Mouse (Mus musculus): ENCODE measurements around the gene Ltc4s. TPM values are rescaled to one million over a fixed set of nuclear protein-coding genes. Genes with fewer than 3 reads are reported as not detected.

Ltc4s gene
- polyA plus RNA-seq, 1 experiment from 2014 or later: 2.6 TPM

DNA sequence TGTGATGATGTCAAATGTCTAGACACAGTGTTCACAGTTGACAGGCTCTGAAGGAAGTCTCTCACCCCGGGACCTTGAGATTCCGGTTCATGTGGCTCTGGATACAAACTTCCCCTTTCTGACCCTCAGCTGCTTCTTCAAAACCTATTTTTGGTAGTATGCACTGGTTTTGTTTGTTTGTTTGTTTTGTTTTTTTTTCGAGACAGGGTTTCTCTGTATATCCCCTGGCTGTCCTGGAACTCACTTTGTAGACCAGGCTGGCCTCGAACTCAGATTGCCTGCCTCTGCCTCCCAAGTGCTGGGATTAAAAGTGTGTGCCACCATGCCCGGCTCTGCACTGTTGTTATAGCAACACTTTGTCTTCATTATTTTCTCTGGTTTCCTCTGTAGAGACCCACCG, 5.5 kb upstream of the Ltc4s start:
- H3K9me3 ChIP-seq: no peaks in the 10 kb centered on the region
- no peak overlapping the region for H3K4me3 ChIP-seq
- ATAC-seq (ENCODE audit: low read depth): no peak
- H3K9ac ChIP-seq: no peak overlapping the region
- H3K4me1 ChIP-seq (replicated peaks): no peaks in the 10 kb centered on the region
- 80% methylated on average over 6 of the region's 6 CpGs for whole genome bisulfite sequencing
- no peak overlapping the region for H3K27ac ChIP-seq (replicated peaks)
- no peaks in the 10 kb centered on the region for H3K36me3 ChIP-seq
- H3K27me3 ChIP-seq: peaks cover 8% of the 10 kb centered on the region
- no peak overlapping the region for H3K4me2 ChIP-seq

DNA sequence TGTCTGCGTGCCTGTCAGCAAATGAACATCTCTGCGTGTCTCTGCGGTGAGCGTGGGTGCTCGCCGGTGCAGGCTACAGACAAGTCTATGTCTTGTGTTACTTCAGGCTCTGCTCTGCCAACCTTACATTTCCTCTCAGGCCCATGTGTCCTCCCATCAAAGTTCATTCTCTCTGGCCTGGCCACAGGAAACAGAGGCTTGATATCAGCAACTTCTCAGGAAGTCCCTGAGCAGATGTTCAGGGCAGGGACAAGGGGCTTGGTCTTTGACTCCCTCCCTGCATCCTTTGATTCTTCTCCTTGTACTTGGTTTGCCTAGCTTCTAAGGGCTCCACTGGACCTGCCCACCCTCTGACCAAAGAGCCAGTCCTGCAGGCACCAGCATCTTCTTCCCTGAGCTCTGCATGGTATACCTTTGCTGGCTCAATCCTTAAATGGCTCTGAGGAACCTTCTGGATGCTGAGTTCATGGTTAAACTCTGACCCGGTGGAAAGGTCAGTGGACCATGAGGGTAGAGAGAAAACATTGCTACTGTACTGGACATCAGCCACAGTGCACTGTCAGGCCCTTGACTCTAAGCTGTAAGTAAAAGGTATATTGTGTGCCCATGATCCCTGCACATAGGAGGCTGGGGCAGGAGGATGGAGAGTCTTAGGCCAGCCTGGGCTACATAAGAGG, 2.0 kb upstream of the Ltc4s start:
- Histone ChIP-seq H3K4me1 (replicated peaks) (peaks cover 22% of the 10 kb centered on the region), H3K9me3 (no peaks in the 10 kb centered on the region), H3K4me2 (no peak overlapping the region), H3K27ac (replicated peaks) (no peak overlapping the region), H3K36me3 (peaks cover under 1% of the 10 kb centered on the region; the same call in 1 of the 2 replicates), H3K9ac (no peak overlapping the region), H3K27me3 (peaks cover 37% of the 10 kb centered on the region), H3K4me3 (no peak overlapping the region)
- no peak for ATAC-seq (ENCODE audit: low read depth)
- WGBS: 85% methylated on average over 7 of the region's 7 CpGs

DNA sequence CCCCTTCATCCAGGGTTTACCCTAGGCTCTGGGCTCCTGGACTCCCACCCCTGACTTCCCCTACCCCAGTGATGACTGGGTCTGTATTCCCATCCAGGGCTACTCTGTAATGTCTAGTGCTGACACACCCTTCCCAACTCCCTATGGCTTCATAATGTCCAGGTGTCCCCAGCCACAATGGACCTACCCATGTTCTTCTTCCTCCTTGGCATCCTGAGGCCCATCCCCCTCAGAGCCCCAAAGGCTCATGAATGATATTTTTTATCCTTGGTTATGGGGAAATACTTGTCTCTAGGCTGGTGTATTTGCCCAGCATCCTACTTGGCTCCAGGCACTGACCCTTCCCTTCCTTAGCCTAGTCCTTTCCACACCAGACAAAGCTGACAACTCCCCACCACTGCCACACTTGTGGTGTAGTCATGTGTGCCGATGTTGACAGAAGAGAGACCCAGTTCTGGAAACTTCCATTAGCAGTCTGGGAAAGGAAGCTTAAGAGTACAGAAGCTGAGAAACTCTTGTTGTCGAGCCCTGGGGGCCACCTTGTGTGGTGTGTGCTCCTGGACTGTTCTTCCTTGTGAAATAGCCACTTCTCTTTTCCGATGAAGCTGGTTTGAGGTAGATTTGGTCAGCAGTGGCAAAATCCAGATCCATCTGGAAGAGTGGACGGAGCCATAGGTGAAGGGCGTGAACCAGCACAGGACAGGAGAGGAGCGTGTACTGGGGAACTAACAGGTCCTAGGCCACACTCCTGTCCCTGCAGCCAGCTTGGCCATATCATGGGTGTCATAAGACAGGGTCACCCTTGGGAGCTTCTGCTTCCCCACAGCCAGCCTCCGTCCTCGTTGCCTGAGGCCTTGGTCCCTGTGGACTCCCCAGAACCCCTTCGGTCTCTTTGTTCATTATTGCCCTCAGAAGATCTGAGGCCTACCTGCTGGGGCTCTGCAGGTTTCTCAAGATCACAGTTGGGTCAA, 690 bp upstream of the Ltc4s start:
- H3K27me3 ChIP-seq: peaks cover 44% of the 10 kb centered on the region
- H3K36me3 ChIP-seq: peaks cover 14% of the 10 kb centered on the region
- H3K4me1 ChIP-seq (replicated peaks): peaks cover 22% of the 10 kb centered on the region
- no peak overlapping the region for H3K9ac ChIP-seq
- ATAC-seq (ENCODE audit: low read depth): no peak
- 89% methylated on average over 9 of the region's 9 CpGs for WGBS
- no peaks in the 10 kb centered on the region for H3K9me3 ChIP-seq
- H3K4me3 ChIP-seq: no peak overlapping the region
- no peak overlapping the region for H3K27ac ChIP-seq (replicated peaks)
- H3K4me2 ChIP-seq: no peak overlapping the region

DNA sequence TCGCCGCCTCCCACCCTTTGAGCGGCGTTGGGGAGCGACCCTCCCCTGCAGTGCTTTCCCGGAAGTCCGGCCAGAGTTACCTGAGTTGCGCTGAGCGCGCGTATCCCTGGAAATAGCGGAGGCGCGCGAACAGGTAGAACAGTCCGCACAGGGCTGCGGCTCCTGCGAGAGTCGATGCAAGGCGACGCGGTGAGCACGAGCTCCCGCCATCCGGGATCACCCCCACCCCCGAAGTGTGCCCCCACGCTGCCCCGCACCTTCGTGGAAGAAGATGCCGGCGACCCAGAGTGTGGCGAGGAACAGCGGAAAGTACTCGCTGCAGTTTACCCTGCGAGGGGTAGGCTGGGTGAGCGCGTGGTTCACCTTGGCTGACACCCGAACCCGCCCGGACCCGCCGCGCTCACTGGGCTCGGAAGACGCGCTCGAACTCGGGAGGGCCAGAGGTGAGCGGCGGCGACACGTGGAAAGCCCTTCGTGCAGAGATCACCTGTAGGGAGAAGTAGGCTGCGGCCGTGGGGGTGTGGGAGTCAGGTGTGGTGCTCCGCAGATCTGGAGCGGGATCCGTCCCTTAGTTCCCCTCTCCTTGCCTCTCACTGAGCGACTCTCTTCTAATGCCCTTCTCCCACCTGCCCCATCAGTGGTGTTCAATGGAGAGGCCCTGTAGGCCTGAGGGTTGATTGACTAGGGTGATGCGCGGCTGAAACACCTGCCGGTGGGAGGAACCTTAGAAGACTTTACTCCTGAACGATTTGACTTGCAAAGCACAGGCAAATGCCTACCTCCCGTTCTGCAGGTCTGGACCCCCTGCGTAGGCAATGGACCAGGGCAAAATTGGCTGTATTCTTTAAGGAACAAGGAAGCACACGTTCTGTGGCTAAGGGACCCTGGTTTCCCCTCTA, 1.2 kb downstream of the Ltc4s start:
- peaks cover 33% of the 10 kb centered on the region for H3K36me3 ChIP-seq
- peak overlapping the region; percentile 59 for H3K4me3 ChIP-seq
- H3K9me3 ChIP-seq: no peaks in the 10 kb centered on the region
- peak overlapping the region; percentile 67 for H3K9ac ChIP-seq
- no peak overlapping the region for H3K27ac ChIP-seq (replicated peaks)
- H3K27me3 ChIP-seq: peaks cover 44% of the 10 kb centered on the region
- peak overlapping the region; percentile 93 for H3K4me2 ChIP-seq
- WGBS: 2% methylated on average over 66 of the region's 66 CpGs
- peak; percentile 59 for ATAC-seq (ENCODE audit: low read depth)
- H3K4me1 ChIP-seq (replicated peaks): peaks cover 22% of the 10 kb centered on the region

DNA sequence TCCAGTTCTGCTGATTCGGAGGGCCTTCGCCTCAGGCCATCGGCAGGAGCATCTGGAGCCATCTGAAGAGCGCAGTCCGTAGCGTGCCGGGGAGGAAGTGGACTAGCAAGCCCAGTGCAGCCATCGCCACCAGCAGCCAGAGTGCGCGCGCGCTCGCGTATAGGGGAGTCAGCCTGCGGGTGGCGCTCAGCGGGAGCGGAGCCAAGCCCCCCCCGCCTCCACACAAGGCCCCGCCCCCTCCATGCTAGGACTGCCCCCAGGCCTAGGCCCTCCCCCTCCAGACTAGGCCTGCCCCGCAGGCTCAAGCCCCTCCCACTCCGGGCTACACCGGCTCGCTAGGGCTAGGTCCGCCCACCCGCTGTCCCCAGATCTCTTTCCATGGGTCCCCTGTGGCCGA, 1.9 kb downstream of the Ltc4s start:
- Histone ChIP-seq H3K9ac (peak overlapping the region; percentile 67), H3K27ac (replicated peaks) (no peak overlapping the region), H3K4me3 (peak overlapping the region; percentile 59), H3K4me1 (replicated peaks) (peaks cover 22% of the 10 kb centered on the region), H3K27me3 (peaks cover 44% of the 10 kb centered on the region), H3K4me2 (peak overlapping the region; percentile 93), H3K9me3 (no peaks in the 10 kb centered on the region), H3K36me3 (peaks cover 39% of the 10 kb centered on the region)
- 2% methylated on average over 19 of the region's 27 CpGs for WGBS
- ATAC-seq (ENCODE audit: low read depth): peak; percentile 87

DNA sequence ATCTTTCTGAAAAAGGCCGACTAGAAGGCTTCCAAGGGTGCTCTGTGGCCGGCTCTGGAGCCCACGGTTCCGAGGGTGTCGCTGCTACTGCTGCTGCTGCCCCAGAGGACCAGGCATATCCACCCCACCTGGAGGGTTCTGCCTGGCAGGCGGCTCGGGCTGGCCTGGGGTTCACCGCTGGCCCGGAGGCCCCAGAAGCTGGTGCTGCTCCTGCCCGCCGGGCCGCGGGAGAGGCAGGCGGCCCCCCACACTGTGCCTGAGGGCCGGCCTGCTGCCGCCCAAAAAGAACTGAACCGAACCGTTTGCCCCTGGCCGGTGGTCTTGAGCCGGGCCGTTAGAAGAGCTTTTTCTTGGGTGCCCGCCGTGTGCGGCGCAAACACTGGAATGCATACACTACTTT, 3.8 kb downstream of the Ltc4s start:
- no peak overlapping the region for H3K9ac ChIP-seq
- no peaks in the 10 kb centered on the region for H3K9me3 ChIP-seq
- WGBS: 97% methylated on average over 25 of the region's 25 CpGs
- H3K27me3 ChIP-seq: peaks cover 46% of the 10 kb centered on the region
- H3K4me2 ChIP-seq: no peak overlapping the region
- no peak overlapping the region for H3K27ac ChIP-seq (replicated peaks)
- H3K4me1 ChIP-seq (replicated peaks): peaks cover 29% of the 10 kb centered on the region
- ATAC-seq (ENCODE audit: low read depth): no peak
- peaks cover 48% of the 10 kb centered on the region for H3K36me3 ChIP-seq
- H3K4me3 ChIP-seq: no peak overlapping the region

DNA sequence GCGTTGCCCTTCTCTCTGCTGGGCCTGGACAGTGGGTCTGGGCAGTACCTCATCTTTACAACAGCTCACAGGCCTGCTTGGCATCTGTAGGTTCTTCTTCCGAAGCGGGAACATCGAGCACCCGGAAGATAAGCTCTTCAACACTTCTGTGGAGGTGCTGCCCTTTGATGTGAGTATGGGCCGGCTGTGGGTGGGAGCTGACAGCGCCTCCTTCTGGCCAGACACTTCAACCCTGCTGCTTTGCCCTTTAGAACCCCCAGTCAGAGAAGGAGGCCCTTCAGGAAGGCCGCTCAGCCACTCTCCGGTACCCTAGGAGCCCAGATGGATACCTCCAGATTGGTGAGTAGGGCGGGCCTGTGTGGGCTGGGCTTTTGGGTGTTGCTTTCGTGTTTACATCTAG, 4.4 kb downstream of the Ltc4s start:
- ATAC-seq (ENCODE audit: low read depth): no peak
- 83% methylated on average over 11 of the region's 11 CpGs for WGBS

DNA sequence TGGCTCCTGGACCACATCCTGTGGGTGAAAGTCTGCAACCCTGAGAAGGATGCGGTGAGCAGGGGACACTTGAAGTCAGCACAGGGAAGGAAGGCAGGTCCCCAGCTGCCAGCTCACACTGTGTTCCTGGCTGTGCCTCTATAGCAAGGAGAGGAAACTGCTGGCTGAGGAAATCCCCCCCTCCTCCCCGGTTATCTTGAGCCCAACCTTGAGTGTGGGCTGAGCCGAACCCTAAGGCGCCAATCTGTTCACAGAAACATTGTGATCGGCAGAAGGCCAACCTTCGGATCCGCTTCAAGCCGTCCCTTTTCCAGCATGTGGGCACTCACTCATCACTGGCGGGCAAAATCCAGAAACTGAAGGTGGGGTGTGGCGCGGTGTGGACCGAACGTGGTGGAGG, 5.4 kb downstream of the Ltc4s start:
- Histone ChIP-seq H3K9me3 (no peaks in the 10 kb centered on the region), H3K4me2 (no peak overlapping the region), H3K27me3 (peaks cover 31% of the 10 kb centered on the region), H3K36me3 (peaks cover 48% of the 10 kb centered on the region), H3K9ac (no peak overlapping the region), H3K27ac (replicated peaks) (no peak overlapping the region), H3K4me1 (replicated peaks) (peaks cover 45% of the 10 kb centered on the region), H3K4me3 (no peak overlapping the region)
- 94% methylated on average over 13 of the region's 13 CpGs for WGBS
- ATAC-seq (ENCODE audit: low read depth): no peak

More for the DNA sequence above, 4.4 kb downstream of the Ltc4s start:
- H3K4me1 ChIP-seq (replicated peaks): peaks cover 35% of the 10 kb centered on the region
- H3K9ac ChIP-seq: no peak overlapping the region
- no peak overlapping the region for H3K27ac ChIP-seq (replicated peaks)
- H3K4me2 ChIP-seq: no peak overlapping the region
- H3K4me3 ChIP-seq: no peak overlapping the region
- peaks cover 41% of the 10 kb centered on the region for H3K27me3 ChIP-seq
- peaks cover 48% of the 10 kb centered on the region for H3K36me3 ChIP-seq
- no peaks in the 10 kb centered on the region for H3K9me3 ChIP-seq

DNA sequence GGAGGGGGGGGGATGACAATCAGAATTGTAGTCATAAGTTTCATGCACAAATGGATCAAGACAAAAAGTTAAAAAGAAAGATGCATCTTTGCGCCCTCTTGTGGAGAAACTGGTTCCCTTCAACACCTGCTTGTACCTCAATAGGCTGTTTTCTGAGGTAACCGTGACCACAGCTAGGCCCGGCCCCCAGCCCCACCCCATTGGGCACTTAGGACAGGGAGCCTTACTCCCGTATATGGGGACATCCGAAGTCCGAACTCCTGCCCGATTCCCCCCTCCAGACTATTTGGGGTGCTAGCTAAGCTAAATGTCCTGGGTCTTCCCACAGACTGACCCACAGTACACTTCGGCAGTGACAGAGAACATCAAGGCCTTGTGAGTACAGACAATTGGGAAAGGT, 7.0 kb downstream of the Ltc4s start:
- Histone ChIP-seq H3K36me3 (peaks cover 48% of the 10 kb centered on the region), H3K4me1 (replicated peaks) (peaks cover 49% of the 10 kb centered on the region), H3K27ac (replicated peaks) (no peak overlapping the region), H3K9me3 (no peaks in the 10 kb centered on the region), H3K27me3 (peaks cover 18% of the 10 kb centered on the region), H3K9ac (no peak overlapping the region), H3K4me2 (peak overlapping the region; percentile 36), H3K4me3 (no peak overlapping the region)
- 21% methylated on average over 8 of the region's 8 CpGs for WGBS
- ATAC-seq (ENCODE audit: low read depth): no peak

DNA sequence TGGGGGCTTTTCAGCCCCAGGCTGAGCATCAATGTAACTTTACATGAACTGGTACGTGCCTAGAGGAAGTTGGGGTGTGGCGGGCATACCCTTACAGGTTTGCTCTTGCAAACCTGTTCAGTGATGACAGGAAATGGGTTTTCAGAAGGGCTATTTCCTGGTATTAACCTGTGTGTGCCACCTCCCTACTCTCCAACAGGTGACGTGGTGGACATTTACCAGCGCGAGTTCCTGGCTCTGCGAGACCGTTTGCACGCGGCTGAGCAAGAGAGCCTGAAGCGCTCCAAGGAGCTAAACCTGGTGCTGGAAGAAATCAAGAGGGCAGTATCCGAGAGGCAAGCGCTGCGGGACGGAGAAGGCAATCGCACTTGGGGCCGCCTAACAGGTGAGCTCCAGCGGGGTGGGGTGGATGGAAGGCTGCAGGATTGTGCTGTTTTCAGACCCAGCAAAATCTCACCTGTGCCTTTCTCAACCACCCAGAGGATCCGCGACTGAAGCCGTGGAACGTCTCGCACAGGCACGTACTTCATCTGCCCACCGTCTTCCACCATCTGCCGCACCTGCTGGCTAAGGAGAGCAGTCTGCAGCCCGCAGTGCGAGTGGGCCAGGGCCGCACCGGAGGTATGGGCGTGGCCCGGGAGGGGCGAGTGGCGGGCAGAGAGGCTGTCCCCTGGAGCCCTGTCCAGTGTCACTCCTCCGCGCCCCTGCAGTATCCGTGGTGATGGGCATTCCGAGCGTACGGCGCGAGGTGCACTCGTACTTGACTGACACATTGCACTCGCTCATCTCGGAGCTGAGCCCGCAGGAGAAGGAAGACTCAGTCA, 7.7 kb downstream of the Ltc4s start:
- no peaks in the 10 kb centered on the region for H3K9me3 ChIP-seq
- H3K4me3 ChIP-seq: no peak overlapping the region
- peak overlapping the region; percentile 36 for H3K4me2 ChIP-seq
- H3K4me1 ChIP-seq (replicated peaks): peaks cover 49% of the 10 kb centered on the region
- 24% methylated on average over 45 of the region's 45 CpGs for WGBS
- H3K9ac ChIP-seq: 0 out of 2 replicates have a peak overlapping the region, but pooled peaks have one; percentile 22
- no peak overlapping the region for H3K27ac ChIP-seq (replicated peaks)
- no peak for ATAC-seq (ENCODE audit: low read depth)
- peaks cover 14% of the 10 kb centered on the region for H3K27me3 ChIP-seq
- H3K36me3 ChIP-seq: peaks cover 48% of the 10 kb centered on the region
